Mouse (Mus musculus): ENCODE measurements around the gene Espnl. TPM values are rescaled to one million over a fixed set of nuclear protein-coding genes. Genes with fewer than 3 reads are reported as not detected.

Espnl gene
- polyA plus RNA-seq, 1 experiment from 2014 or later = not detected

DNA sequence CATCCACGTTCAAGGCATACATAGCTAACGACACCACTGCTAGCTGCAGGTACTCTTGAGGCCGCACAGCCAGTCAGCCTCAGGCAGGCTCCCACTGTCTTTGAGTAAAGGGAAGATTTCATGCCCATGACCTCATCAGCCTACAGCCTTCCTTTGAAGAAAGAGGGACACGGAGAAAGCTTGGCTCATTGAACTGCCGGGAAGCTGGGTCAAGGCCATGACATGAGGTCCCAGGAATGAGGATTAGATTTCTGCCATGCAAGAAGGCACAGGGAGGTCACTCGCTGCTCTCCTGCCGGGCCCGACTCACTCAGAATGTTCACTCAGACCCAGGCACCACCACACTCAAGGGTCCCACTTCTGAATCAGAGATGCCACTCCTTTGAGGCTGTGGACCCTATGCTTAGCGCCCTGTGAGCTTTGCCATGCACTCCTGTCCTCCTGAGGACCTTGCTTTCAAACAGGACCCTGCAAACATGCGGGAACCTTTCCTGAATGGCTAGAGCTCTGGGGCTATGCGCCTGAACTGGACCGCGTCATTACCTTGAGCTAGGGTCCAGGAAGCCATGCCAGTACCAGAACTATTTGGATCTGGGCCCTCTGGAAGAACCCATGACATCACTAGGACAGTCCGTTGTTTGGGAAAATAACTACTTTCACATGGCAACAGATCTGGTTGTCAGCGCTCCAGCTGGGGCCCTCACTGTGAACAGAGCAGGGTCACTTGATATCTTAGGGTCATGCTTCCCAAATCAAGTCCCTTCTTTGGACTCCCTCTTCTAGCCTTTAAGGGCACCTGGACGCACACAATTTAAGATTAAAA, 43.2 kb downstream of the Espnl start:
- Histone ChIP-seq H3K36me3 (peaks cover 4% of the 10 kb centered on the region), H3K9me3 (no peaks in the 10 kb centered on the region; the same call in 1 of the 2 replicates), H3K9ac (no peak overlapping the region), H3K4me2 (no peak overlapping the region), H3K27ac (no peak overlapping the region), H3K4me3 (no peak overlapping the region), H3K4me1 (peaks cover 14% of the 10 kb centered on the region), H3K27me3 (peaks cover 14% of the 10 kb centered on the region)
- ATAC-seq (ENCODE audit: insufficient number of reproducible peaks, insufficient read depth, low FRiP score, low TSS enrichment, low read depth) = no peak
- WGBS = 90% methylated on average over 16 of the region's 16 CpGs

DNA sequence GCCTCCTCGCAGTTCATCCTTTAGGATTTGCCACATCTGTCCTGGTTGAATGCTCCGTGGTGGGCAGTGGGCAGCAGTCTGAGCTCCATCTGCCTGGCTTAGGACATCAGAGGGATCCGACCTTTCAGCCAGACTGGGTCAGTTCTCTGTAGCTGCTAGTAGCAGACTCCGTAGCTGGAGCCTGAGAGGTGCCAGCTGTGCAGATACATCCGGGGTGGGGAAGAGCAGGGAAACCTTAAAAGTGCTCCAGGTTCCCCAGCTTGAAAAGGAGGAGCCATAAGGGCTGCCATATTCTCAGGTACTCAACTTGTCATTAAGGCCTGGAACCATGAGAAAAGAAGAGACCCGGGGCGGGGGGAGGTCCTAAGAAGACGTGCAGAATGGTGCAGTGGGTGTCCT, 43.9 kb downstream of the Espnl start:
- Histone ChIP-seq H3K36me3 (peaks cover 12% of the 10 kb centered on the region), H3K4me1 (peaks cover 14% of the 10 kb centered on the region), H3K9ac (peak overlapping the region; percentile 78), H3K4me3 (peak overlapping the region; percentile 56), H3K4me2 (peak overlapping the region; percentile 95), H3K27me3 (peaks cover 14% of the 10 kb centered on the region), H3K27ac (no peak overlapping the region), H3K9me3 (no peaks in the 10 kb centered on the region; the same call in 1 of the 2 replicates)
- ATAC-seq (ENCODE audit: insufficient number of reproducible peaks, insufficient read depth, low FRiP score, low TSS enrichment, low read depth) = no peak
- 29% methylated on average over 8 of the region's 8 CpGs for WGBS

DNA sequence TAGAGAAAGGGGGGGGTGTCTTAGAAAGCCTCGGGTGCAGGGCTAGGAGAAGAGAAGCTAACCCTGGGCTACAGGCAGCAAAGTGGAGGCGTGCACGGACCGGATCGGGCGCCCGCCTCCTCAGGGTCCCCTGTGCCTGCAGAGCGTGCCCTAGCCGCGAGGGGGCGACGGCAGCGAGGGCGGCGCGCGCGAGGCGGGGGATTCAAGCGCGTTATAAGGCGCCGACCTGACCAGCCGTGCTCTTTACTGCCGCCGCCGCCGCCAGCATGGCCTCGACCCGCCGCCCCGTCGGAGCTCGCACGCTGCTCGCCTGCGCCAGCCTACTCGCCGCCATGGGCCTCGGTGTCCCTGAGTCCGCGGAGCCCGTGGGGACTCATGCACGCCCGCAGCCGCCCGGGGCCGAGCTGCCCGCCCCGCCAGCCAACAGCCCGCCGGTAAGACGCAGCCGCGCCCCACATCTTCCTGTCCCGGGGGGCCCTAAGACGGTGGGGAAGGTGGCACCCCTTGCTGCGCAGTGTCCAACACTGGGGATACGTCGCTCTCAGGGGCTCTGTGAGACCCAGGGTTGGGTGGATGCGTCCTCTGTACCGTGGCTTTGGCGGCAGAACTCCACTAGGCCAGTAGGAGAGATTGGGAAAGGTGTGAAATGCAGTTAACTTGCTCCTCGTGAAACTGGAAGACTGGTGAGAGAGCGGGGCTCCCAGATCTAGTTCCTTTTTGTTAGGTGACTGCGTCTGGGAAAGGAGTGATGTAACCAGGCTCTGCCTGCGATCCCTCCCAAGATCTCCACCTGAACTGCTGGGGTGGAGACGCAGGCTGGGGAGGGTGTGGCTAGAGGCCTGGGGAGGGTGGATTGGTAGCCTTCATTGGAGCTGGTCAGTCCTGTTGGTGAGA, 44.6 kb downstream of the Espnl start, which contains the start of gene Erfe:
Gene Erfe (plus strand): TSS at position 216 of the 894 bp plus-strand sequence.
- Histone ChIP-seq H3K9me3 (no peaks in the 10 kb centered on the region; the same call in 1 of the 2 replicates), H3K27me3 (peaks cover 14% of the 10 kb centered on the region), H3K4me1 (peaks cover 14% of the 10 kb centered on the region), H3K27ac (no peak within 1 kb of the TSS), H3K9ac (peak within 1 kb of the TSS; percentile 78), H3K36me3 (peaks cover 18% of the 10 kb centered on the region), H3K4me2 (peak within 1 kb of the TSS; percentile 95), H3K4me3 (peak within 1 kb of the TSS; percentile 56)
- peak; percentile 26; the same call in 1 of the 2 replicates for ATAC-seq (ENCODE audit: insufficient number of reproducible peaks, insufficient read depth, low FRiP score, low TSS enrichment, low read depth)
- under 1% methylated on average over 68 of the region's 68 CpGs for WGBS

DNA sequence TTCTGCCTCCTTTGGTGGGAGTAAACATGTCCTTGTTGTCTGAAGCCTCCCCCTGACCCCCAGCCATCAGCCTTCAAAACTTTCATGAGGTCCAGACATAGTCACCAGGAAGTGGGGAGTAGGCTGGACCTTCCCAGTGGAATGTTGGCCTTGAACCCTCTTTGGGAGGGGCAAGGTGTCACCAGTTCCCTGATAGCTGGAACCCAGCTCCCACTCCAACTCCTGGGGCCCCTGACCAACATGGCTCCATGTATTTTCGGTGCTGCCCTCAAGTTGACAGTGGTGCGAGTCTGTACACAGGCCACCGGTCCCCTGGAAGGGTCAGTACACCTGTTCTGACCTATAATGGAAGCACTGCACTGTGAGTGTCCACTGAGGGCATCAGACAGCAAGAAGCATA, 45.4 kb downstream of the Espnl start:
- H3K4me2 ChIP-seq = no peak overlapping the region; the same call in 1 of the 2 replicates
- 94% methylated on average over 3 of the region's 3 CpGs for WGBS
- ATAC-seq (ENCODE audit: insufficient number of reproducible peaks, insufficient read depth, low FRiP score, low TSS enrichment, low read depth) = no peak

DNA sequence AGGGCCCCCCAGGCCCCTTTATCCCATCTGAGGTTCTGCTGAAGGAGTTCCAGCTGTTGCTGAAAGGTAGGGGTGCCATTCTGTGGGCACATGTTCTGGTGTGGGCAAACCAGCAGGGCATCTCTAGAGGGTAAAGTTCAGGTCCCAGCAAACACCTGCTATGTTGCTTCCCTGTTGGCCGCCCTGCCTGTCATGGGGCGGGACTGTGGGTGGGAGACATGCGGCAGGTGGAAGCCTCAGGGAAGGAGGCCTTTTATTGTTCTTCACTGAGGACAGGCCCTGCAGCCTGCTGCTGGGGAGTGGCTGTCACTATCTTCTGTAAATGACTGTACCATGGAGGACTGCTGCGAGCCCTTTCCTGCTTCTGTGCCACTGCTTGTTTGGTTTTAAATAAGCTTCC, 47.5 kb downstream of the Espnl start:
- no peak for ATAC-seq (ENCODE audit: insufficient number of reproducible peaks, insufficient read depth, low FRiP score, low TSS enrichment, low read depth)
- H3K9me3 ChIP-seq = no peaks in the 10 kb centered on the region
- H3K4me3 ChIP-seq = no peak overlapping the region
- H3K27ac ChIP-seq = no peak overlapping the region
- peaks cover 14% of the 10 kb centered on the region for H3K27me3 ChIP-seq
- no peak overlapping the region for H3K9ac ChIP-seq
- H3K4me2 ChIP-seq = no peak overlapping the region
- peaks cover 48% of the 10 kb centered on the region for H3K36me3 ChIP-seq
- H3K4me1 ChIP-seq = peaks cover 14% of the 10 kb centered on the region
- 62% methylated on average over 4 of the region's 4 CpGs for WGBS

More for the DNA sequence above, 45.4 kb downstream of the Espnl start:
- no peaks in the 10 kb centered on the region; the same call in 1 of the 2 replicates for H3K9me3 ChIP-seq
- no peak overlapping the region for H3K27ac ChIP-seq
- H3K36me3 ChIP-seq = peaks cover 26% of the 10 kb centered on the region
- H3K4me1 ChIP-seq = peaks cover 14% of the 10 kb centered on the region
- peaks cover 14% of the 10 kb centered on the region for H3K27me3 ChIP-seq
- H3K4me3 ChIP-seq = no peak overlapping the region
- H3K9ac ChIP-seq = no peak overlapping the region

DNA sequence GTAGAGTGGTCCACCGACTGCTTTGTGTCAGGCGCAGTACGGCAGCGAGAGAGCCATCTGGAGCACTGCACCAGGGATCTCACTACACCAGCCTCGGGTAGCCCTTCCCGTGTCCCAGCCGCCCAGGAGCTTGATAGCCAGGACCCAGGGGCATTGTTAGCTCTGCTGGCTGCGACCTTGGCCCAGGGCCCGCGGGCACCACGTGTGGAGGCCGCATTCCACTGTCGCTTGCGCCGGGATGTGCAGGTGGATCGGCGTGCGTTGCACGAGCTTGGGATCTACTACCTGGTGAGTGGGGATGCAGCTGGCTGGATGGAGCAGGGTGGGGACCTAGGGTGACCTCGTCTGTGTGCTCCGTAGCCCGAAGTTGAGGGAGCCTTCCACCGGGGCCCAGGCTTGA, 48.2 kb downstream of the Espnl start:
- no peak for ATAC-seq (ENCODE audit: insufficient number of reproducible peaks, insufficient read depth, low FRiP score, low TSS enrichment, low read depth)
- WGBS = 88% methylated on average over 23 of the region's 23 CpGs

DNA sequence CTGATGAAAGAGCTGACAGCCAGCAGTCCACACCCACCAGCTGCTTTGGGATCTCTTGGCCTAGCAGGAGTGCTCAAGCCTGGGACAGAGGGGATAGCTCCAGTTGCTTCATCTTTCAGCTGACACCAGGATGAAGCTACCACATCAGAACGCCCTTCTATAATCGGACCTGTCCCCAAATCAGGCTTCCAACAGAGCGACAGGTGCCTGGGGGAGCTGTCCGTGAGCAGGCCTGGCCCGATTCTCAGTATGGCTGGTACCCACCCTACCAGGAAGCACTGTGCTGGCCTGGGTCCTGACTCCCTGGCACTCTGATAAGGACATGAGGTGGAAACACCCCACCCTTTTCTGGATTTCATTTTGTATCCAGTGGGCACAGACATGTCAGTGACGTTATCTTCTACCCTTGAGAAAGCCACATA, 51.5 kb downstream of the Espnl start:
- no peak overlapping the region for H3K4me3 ChIP-seq
- no peaks in the 10 kb centered on the region for H3K9me3 ChIP-seq
- ATAC-seq (ENCODE audit: insufficient number of reproducible peaks, insufficient read depth, low FRiP score, low TSS enrichment, low read depth) = no peak
- H3K4me2 ChIP-seq = no peak overlapping the region
- peaks cover 88% of the 10 kb centered on the region for H3K36me3 ChIP-seq
- no peak overlapping the region for H3K9ac ChIP-seq
- H3K4me1 ChIP-seq = no peaks in the 10 kb centered on the region
- WGBS = 95% methylated on average over 6 of the region's 6 CpGs
- H3K27me3 ChIP-seq = no peaks in the 10 kb centered on the region
- no peak overlapping the region for H3K27ac ChIP-seq

More for the DNA sequence above, 48.2 kb downstream of the Espnl start:
- peaks cover 54% of the 10 kb centered on the region for H3K36me3 ChIP-seq
- H3K27me3 ChIP-seq = peaks cover 14% of the 10 kb centered on the region
- no peak overlapping the region for H3K9ac ChIP-seq
- no peaks in the 10 kb centered on the region for H3K9me3 ChIP-seq
- no peak overlapping the region for H3K4me3 ChIP-seq
- no peak overlapping the region for H3K4me2 ChIP-seq
- no peak overlapping the region for H3K27ac ChIP-seq
- H3K4me1 ChIP-seq = peaks cover 14% of the 10 kb centered on the region

DNA sequence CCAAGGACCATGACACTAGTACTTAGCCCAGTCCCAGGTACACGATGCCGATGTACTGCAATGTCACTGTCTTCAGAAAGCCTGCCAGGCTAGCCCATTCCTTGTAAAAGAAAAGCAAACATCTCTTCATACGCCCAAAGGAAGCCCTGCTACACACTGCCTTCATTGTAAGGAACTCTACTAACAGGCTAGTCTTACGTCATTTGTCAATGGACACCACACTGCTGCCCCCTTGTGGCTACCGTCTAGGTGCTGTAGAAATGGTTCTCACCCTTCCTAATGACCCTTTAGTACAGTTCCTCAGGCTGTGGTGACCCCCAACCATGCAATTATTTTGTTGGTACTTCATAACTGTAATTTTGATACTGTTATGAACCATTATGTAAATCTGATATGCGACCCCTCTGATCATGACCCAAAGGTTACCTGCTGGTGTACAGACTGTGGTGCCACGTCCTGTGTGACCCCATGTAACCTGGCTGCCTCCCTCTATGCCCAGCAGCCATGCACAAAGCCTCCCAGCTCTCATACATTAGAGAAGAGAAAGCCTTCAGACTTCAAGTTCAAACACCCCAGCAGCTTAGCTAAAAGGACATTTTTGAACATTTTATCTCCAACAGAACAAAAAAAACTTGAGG, 58.7 kb downstream of the Espnl start:
- Histone ChIP-seq H3K4me3 (no peak overlapping the region), H3K9me3 (no peaks in the 10 kb centered on the region), H3K27me3 (no peaks in the 10 kb centered on the region), H3K9ac (no peak overlapping the region), H3K27ac (no peak overlapping the region), H3K4me1 (no peaks in the 10 kb centered on the region), H3K4me2 (no peak overlapping the region), H3K36me3 (peaks cover 96% of the 10 kb centered on the region)
- no peak for ATAC-seq (ENCODE audit: insufficient number of reproducible peaks, insufficient read depth, low FRiP score, low TSS enrichment, low read depth)
- WGBS = 64% methylated on average over 7 of the region's 7 CpGs

DNA sequence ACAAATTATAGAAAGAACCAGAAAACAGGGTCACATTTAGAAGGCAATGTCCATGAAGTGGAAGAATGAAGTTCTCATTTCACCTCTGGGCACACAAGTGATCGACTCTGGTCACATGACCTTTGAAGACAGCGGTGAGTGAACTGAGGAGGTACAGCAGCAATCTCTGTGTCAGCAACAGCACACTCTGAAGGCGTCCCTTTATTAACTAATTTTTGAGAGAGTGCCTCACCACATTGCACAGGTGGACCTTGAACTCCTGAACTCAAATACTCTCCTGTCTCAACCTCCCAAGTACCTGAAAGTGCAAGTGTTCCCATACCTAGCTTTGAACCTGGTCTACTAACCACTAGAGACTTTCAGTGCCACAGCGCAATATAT, 59.2 kb downstream of the Espnl start:
- H3K4me2 ChIP-seq = no peak overlapping the region
- peaks cover 94% of the 10 kb centered on the region for H3K36me3 ChIP-seq
- 91% methylated on average over 4 of the region's 4 CpGs for WGBS
- H3K4me1 ChIP-seq = no peaks in the 10 kb centered on the region
- ATAC-seq (ENCODE audit: insufficient number of reproducible peaks, insufficient read depth, low FRiP score, low TSS enrichment, low read depth) = no peak
- no peaks in the 10 kb centered on the region for H3K9me3 ChIP-seq
- no peak overlapping the region for H3K9ac ChIP-seq
- no peaks in the 10 kb centered on the region for H3K27me3 ChIP-seq
- no peak overlapping the region for H3K4me3 ChIP-seq
- no peak overlapping the region for H3K27ac ChIP-seq

DNA sequence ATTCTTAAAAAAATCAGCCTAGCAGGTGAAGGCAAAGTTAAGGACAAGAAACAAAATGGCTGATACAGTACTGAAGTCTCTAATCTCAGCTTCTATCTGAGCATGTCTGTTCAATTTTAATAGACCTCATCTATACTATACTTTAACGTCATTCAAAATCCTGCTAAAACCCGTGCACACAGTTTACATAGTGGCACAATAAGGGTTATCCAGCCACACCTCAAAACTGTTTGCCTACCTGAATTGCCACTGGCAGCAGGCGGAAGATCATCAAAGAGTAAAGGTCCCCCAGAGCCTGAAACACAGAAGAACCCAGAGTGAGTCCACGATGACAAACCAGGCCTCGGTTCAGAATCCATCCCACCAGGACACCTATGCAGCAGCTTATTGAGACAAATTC, 68.5 kb downstream of the Espnl start:
- H3K4me3 ChIP-seq = no peak overlapping the region
- 93% methylated on average over 5 of the region's 5 CpGs for WGBS
- H3K36me3 ChIP-seq = peaks cover 87% of the 10 kb centered on the region

DNA sequence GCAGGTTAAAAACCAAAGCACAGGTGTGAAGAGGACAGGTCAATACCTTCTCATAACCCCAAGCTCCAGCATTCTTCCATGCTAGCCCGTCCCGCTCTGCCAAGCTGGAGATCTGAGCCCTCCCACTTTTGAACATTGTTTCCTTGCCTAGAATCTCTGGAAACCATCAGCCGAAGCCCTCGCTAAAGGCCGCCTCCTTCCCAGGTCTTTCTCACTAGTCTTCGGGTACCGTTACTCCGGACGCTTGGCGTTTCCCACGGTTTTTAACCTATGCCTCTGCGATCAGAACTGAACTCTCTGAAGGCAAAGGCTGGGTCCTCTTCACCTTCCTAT, 76.0 kb downstream of the Espnl start:
- WGBS = under 1% methylated on average over 12 of the region's 12 CpGs
- peak overlapping the region; percentile 63 for H3K4me3 ChIP-seq
- ATAC-seq (ENCODE audit: insufficient number of reproducible peaks, insufficient read depth, low FRiP score, low TSS enrichment, low read depth) = no peak

More for the DNA sequence above, 68.5 kb downstream of the Espnl start:
- H3K9me3 ChIP-seq = no peaks in the 10 kb centered on the region
- no peak for ATAC-seq (ENCODE audit: insufficient number of reproducible peaks, insufficient read depth, low FRiP score, low TSS enrichment, low read depth)
- H3K27me3 ChIP-seq = no peaks in the 10 kb centered on the region
- peaks cover 5% of the 10 kb centered on the region for H3K4me1 ChIP-seq
- no peak overlapping the region for H3K4me2 ChIP-seq
- no peak overlapping the region for H3K9ac ChIP-seq
- H3K27ac ChIP-seq = no peak overlapping the region

More for the DNA sequence above, 76.0 kb downstream of the Espnl start:
- peaks cover 22% of the 10 kb centered on the region for H3K4me1 ChIP-seq
- no peaks in the 10 kb centered on the region for H3K9me3 ChIP-seq
- H3K4me2 ChIP-seq = peak overlapping the region; percentile 84
- peak overlapping the region; percentile 76 for H3K27ac ChIP-seq
- H3K36me3 ChIP-seq = peaks cover 19% of the 10 kb centered on the region
- H3K9ac ChIP-seq = peak overlapping the region; percentile 85
- no peaks in the 10 kb centered on the region for H3K27me3 ChIP-seq
